Mouse (Mus musculus): ENCODE measurements at regions not wholly inside any gene's neighbourhood (a gene's known extent, or its start where the extent isn't known, plus 50 kb on each side); places are given as distances from the start of the nearest gene placed in this dataset.

DNA sequence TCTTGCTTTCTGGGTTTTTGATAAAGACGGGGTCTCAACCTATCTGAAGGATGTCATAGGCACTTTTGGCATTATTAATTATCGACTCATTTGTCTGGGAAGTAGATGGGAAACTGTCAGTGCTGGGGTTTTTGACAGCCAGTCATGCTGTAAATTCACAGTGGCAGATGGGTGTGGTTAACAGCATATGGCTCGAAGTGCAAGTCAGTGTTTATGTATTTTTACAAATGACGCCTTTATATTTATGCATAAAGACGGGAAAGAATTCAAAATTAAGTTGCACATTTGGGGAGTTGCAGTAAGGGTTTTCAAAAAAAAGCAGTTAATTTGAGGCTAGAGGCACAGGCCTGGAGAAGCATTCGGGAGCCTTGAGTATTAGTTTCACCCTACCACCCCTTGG lies 206.8 kb upstream of the Cdh5 start:
- TF ChIP-seq CTCF (IDR thresholded peaks at IDR 0.05; ENCODE audit: control insufficient read depth, insufficient read depth, insufficient replicate concordance, low read depth, low read length), result no peak
- TF ChIP-seq POLR2A (IDR thresholded peaks at IDR 0.05; ENCODE audit: control insufficient read depth, low read depth, low read length), result no peak

Data from testis, adult 2 months (tissue).